Mouse (Mus musculus): ENCODE measurements at regions not wholly inside any gene's neighbourhood (a gene's known extent, or its start where the extent isn't known, plus 50 kb on each side); places are given as distances from the start of the nearest gene placed in this dataset.

DNA sequence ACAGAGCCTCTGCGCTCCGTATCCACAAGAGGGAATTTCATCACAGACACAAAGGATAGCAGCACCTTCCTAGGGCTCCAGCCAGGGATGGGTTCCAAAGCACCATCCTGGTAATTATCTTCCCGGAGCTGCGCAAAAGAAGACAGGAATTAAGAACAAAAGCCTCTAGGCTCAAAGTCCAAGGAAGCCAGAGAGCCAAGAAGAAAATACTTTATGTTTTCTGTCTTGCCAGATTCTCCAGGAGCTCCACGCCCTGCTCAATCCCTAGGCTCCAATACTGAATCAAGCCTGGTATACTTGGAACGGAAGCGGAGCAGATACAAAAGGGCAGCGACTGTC, 54.4 kb downstream of the Irf2bpl start:
- no peak for DNase-seq (ENCODE audit: extremely low spot score, low spot score)
- H3K27ac ChIP-seq: peak overlapping the region; percentile 73

DNA sequence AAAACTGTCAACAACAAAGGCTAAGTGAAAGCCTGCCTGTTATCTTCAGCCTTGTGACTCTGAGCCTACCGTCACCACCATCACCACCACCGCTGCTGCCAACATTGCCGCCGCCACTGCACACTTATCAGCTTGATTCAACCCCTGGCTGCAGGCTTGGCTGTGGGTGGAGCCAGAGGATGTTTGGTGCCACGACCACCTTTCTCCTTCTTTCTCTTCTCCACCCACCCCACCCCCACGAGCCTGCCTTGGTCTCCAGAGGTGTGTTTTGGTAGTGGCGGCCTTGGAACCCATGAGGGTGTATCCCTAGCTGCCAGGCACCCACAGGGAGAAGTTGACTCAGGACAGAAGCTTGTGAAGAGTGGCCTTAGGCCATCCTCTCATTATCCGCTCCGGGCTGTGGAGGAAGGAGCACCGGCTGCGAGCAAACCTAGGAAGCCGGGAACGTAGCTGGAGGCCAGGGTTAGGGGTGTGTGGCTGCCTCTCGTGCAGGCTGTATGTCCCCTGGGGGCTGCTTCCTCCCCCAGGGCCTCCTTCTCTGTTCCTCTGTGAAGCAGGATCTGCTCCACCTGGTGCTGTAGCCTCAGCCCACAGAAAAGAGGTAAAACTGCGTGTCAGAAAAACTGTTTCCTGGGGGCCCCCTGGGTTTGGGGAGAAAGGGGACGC, 54.9 kb downstream of the Irf2bpl start:
- H3K4me1 ChIP-seq: peaks cover 70% of the 10 kb centered on the region
- peak overlapping the region; percentile 73 for H3K27ac ChIP-seq

More for the DNA sequence above, 54.4 kb downstream of the Irf2bpl start:
- Histone ChIP-seq H3K9me3 (no peaks in the 10 kb centered on the region), H3K4me1 (peaks cover 65% of the 10 kb centered on the region), H3K27me3 (ENCODE audit: poor library complexity, severe bottlenecking) (peaks cover 50% of the 10 kb centered on the region), H3K4me3 (no peak overlapping the region), H3K36me3 (replicated peaks) (no peaks in the 10 kb centered on the region)
- WGBS: 52% methylated on average over 8 of the region's 8 CpGs

DNA sequence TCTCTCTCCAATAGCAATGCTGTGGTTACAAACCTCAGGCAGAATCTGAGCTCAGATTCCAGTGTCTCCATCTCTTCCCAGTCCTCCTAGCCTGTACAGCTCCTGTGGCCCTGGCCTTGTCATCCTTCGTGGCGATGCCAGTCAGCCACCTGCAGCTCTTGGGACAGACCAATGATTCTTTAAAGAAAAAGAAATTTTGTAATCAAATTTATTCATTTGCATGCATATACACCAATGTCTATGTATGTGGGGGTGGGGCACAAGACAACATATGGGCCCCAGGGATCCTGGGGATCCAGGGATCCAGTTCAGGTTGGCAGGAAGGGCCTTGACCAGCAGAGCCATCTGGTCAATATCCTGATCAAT, 57.4 kb downstream of the Irf2bpl start:
- WGBS: 90% methylated on average over 2 of the region's 2 CpGs
- no peak for DNase-seq (ENCODE audit: extremely low spot score, low spot score)
- H3K4me1 ChIP-seq: peaks cover 77% of the 10 kb centered on the region
- H3K36me3 ChIP-seq (replicated peaks): no peaks in the 10 kb centered on the region
- no peaks in the 10 kb centered on the region for H3K9me3 ChIP-seq
- H3K4me3 ChIP-seq: no peak overlapping the region
- H3K27me3 ChIP-seq (ENCODE audit: poor library complexity, severe bottlenecking): peaks cover 30% of the 10 kb centered on the region
- peak overlapping the region; percentile 70; the same call in 1 of the 2 replicates for H3K27ac ChIP-seq

More for the DNA sequence above, 54.9 kb downstream of the Irf2bpl start:
- Histone ChIP-seq H3K4me3 (no peak overlapping the region), H3K36me3 (replicated peaks) (no peaks in the 10 kb centered on the region), H3K27me3 (ENCODE audit: poor library complexity, severe bottlenecking) (peaks cover 50% of the 10 kb centered on the region), H3K9me3 (no peaks in the 10 kb centered on the region)
- no peak for DNase-seq (ENCODE audit: extremely low spot score, low spot score)
- 60% methylated on average over 16 of the region's 16 CpGs for WGBS

DNA sequence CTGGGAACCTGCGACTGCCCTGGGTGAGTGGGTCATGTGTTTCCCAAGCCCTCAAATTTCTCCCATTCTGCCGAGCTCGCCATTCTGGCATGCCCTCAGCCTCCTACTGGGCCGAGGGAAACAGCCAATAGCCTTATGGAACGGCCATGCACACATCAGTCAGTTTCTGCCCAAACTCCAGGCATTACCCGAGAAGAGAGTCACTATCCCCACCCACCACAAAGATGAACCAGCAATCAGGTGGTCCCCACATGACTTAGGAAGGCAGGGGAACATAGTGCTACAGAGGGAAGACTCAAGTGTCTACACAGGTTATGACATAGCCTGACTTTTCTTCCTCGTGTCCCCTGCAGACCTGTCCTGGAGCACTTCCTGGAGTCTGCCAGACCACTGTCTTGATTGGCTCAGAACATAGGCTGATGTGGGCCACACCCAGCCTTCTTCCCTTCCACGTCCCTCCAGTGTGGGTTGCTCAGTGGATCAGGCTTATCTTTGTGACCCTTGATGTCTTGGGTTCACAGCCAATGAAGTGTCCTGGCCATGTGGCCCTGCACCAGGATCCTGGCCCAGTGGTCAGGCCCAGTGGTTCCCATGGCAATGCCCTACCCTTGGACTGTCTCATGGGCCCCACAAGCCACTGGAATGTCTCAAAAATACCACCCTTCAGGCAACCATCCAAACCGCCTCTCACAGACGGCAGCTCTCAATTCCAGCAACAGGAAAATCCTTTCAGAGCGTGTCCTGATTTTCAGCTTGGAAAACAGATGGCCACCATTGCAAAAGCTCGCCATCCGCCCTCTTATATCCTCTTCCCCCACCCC, 58.0 kb downstream of the Irf2bpl start:
- H3K4me1 ChIP-seq: peaks cover 77% of the 10 kb centered on the region
- no peaks in the 10 kb centered on the region for H3K36me3 ChIP-seq (replicated peaks)
- peak overlapping the region; percentile 70 for H3K27ac ChIP-seq
- no peak for DNase-seq (ENCODE audit: extremely low spot score, low spot score)
- no peaks in the 10 kb centered on the region for H3K9me3 ChIP-seq
- no peak overlapping the region for H3K4me3 ChIP-seq
- peaks cover 24% of the 10 kb centered on the region for H3K27me3 ChIP-seq (ENCODE audit: poor library complexity, severe bottlenecking)
- 69% methylated on average over 13 of the region's 13 CpGs for WGBS

DNA sequence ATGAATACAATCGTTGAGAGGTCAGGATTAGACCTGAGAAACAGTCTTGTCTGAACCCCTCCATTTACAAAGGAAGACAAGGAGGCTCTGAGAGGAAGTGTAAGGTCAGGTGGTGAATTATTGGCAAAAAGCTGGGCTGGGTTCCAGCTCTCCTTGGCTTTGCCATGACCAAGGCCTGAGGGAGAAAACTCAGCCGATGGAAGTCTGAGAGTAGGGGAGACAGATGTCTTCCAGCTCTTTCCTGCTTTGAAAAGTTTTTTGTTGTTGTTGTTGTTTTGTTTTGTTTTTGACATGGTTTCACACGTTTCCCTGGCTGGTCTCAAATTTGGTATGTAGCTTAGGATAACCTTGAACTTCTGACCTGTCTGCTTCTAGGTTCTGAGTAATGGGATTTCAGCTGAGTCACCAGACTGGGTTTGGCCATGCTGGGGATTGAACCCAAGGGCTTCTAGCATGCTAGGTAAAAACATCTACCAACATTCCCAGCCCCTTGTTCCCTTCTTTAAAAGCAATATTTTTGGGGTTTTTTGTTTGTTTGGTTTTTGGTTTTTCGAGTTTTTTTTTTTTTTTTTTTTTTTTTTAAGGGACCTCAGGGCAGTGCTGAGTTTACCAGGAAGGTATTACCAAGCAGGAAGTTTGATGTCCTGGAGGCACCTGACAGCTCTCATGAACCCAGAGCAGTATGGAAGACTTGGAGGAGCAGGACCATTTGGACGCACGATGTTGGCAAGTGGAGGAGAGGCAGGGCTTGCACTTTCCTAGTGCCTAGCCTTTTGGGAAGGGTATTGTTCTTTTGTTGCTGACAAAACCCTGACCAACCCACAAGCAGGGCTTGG, 58.8 kb downstream of the Irf2bpl start:
- Histone ChIP-seq H3K9me3 (no peaks in the 10 kb centered on the region), H3K27me3 (ENCODE audit: poor library complexity, severe bottlenecking) (peaks cover 16% of the 10 kb centered on the region), H3K27ac (peak overlapping the region; percentile 95), H3K4me1 (peaks cover 78% of the 10 kb centered on the region), H3K4me3 (no peak overlapping the region), H3K36me3 (replicated peaks) (no peaks in the 10 kb centered on the region)
- DNase-seq (ENCODE audit: extremely low spot score, low spot score): no peak
- WGBS: 61% methylated on average over 6 of the region's 6 CpGs

DNA sequence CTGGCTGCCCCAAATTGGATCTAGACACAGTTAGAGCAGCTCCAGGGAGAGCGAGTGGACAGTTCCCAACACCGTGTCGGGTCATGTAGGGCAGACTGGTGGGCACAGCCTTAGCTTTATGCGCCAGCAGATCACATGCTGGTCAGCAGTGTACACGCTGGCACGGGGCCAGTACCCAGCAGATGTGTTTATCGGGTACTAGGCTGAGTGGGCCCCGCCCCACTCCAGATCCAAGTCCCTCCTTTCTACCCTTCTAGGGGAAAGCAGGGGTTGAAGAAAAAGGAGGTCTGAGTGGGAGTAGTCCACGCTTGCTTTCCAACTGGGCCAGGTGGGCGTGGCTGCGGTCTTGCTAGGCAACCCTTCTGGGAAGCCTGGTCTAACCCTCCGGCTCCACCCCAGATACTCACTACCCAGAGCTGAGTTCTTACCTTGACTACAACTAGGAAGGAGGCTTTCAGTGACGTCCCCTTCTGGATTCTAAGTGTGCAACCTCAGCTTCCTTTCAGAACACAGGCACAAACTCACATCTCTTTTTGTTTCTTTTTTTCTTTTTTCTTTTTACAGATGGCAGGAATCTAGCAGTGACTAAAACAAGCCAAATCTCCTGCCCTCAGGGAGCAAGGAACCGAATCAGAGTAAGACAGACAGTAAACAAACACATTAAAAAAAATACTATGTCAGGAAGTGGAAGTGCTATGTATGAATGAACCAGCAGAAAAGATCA, 59.6 kb downstream of the Irf2bpl start:
- H3K27ac ChIP-seq: peak overlapping the region; percentile 95
- peaks cover 70% of the 10 kb centered on the region for H3K4me1 ChIP-seq
- no peaks in the 10 kb centered on the region for H3K36me3 ChIP-seq (replicated peaks)
- H3K9me3 ChIP-seq: no peaks in the 10 kb centered on the region
- DNase-seq (ENCODE audit: extremely low spot score, low spot score): peak; percentile 65
- 12% methylated on average over 14 of the region's 14 CpGs for WGBS
- H3K27me3 ChIP-seq (ENCODE audit: poor library complexity, severe bottlenecking): peaks cover 8% of the 10 kb centered on the region
- H3K4me3 ChIP-seq: peak overlapping the region; percentile 44

DNA sequence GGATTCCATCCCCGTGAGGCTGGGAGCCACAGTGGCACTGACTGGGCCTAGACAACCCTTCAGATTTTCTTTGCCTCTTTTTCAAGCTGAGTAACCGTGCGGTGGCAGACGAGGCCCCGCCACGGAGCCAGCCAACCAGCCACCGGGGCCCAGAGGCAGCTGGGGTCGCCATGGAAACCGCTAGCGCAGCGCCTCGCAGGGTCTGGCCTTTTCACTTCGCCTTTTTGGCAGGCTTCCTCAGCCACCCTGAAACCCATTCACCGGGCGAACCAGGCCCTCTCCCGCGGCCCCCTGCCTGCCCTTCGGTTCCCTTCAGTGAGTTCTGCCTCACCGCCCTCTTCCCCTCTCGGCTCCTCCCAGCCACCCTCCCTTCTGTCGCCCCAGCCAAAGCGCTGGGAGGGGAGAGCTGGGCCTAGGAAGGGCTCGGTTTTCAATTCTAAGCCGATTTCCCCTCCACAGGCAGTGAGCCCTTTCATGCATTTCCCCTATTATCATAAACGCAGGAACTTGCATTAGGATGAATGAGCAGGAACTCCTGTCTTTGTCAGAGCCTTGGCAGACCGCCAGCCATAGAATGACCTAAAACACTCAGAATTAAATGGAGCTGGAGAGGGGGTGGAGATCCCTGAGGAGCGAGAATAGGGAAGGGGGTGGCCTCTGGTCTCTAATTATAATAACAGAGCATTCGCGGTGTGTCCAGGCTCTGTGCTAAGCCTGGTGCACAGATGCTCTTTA, 60.6 kb downstream of the Irf2bpl start:
- peak; percentile 96 for DNase-seq (ENCODE audit: extremely low spot score, low spot score)
- H3K4me3 ChIP-seq: peak overlapping the region; percentile 44
- peak overlapping the region; percentile 95 for H3K27ac ChIP-seq
- 0 out of 2 replicates have a peak, but pooled peaks cover 1% of the 10 kb centered on the region for H3K27me3 ChIP-seq (ENCODE audit: poor library complexity, severe bottlenecking)
- peaks cover 66% of the 10 kb centered on the region for H3K4me1 ChIP-seq
- H3K9me3 ChIP-seq: no peaks in the 10 kb centered on the region
- under 1% methylated on average over 29 of the region's 29 CpGs for WGBS
- H3K36me3 ChIP-seq (replicated peaks): no peaks in the 10 kb centered on the region

DNA sequence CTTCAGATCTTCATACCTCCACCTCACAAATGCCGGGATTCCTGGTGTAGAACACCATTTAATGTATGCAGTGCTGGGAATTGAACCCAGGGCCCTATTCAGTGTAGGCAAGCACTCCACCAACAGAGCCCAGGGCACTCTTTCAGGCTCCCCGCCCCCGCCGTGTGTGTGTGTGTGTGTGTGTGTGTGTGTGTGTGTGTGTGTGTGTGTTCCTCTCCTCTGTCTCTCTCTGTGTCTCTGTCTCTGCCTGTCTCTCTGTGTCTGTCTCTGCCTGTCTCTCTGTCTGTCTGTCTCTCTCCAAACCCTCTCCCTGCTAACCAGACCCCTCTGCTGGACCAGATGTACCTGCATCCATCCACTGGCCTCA, 61.1 kb downstream of the Irf2bpl start:
- Histone ChIP-seq H3K27ac (peak overlapping the region; percentile 95), H3K36me3 (replicated peaks) (no peaks in the 10 kb centered on the region), H3K4me1 (peaks cover 71% of the 10 kb centered on the region), H3K9me3 (no peaks in the 10 kb centered on the region), H3K27me3 (ENCODE audit: poor library complexity, severe bottlenecking) (peaks cover 7% of the 10 kb centered on the region; the same call in 1 of the 2 replicates), H3K4me3 (peak overlapping the region; percentile 44)
- no peak for DNase-seq (ENCODE audit: extremely low spot score, low spot score)
- 38% methylated on average over 4 of the region's 4 CpGs for WGBS

DNA sequence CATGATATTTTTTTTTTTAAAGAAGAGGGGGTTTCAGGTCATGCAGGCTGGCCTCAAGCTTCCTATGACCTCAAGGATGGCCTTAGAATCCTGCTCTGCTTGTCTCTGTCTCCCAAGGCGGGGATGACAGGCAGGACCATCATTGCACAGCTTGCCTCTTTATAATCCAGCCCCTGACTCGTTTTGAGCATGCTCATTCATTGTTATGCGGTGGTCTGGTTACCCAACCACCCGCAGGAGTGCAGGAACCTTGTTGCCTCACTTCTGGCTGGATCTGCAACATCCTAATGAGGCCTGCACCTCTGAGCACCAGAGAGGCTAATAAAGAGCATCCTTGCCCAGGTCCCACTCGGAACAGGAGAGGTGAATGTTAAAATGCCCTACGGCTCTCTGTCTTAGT, 63.4 kb downstream of the Irf2bpl start:
- Histone ChIP-seq H3K27ac (peak overlapping the region; percentile 71; the same call in 1 of the 2 replicates), H3K27me3 (ENCODE audit: poor library complexity, severe bottlenecking) (peaks cover 25% of the 10 kb centered on the region)

DNA sequence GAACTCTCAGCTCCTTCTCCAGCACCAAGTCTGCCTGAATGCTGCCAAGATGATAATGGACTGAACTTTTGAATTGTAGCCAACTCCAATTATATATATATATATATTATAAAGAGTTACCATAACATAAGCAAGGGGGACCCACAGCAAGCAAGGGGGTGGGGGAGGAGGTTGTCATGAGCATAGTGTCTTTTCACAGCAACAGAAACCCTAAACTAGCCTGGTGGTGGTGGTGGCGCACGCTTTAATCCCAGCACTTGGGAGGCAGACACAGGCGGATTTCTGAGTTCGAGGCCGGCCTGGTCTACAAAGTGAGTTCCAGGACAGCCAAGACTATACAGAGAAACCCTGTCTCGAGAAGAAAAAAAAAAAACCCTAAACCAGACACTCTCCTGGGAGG, 65.0 kb downstream of the Irf2bpl start:
- Histone ChIP-seq H3K9me3 (no peaks in the 10 kb centered on the region), H3K36me3 (replicated peaks) (no peaks in the 10 kb centered on the region), H3K4me3 (no peak overlapping the region), H3K27ac (0 out of 2 replicates have a peak overlapping the region, but pooled peaks have one; percentile 58), H3K27me3 (ENCODE audit: poor library complexity, severe bottlenecking) (peaks cover 37% of the 10 kb centered on the region), H3K4me1 (peaks cover 81% of the 10 kb centered on the region)
- no peak for DNase-seq (ENCODE audit: extremely low spot score, low spot score)
- 97% methylated on average over 6 of the region's 6 CpGs for WGBS

More for the DNA sequence above, 63.4 kb downstream of the Irf2bpl start:
- Histone ChIP-seq H3K36me3 (replicated peaks) (no peaks in the 10 kb centered on the region), H3K9me3 (no peaks in the 10 kb centered on the region), H3K4me1 (peaks cover 81% of the 10 kb centered on the region), H3K4me3 (no peak overlapping the region)
- 63% methylated on average over 6 of the region's 6 CpGs for WGBS
- no peak for DNase-seq (ENCODE audit: extremely low spot score, low spot score)

DNA sequence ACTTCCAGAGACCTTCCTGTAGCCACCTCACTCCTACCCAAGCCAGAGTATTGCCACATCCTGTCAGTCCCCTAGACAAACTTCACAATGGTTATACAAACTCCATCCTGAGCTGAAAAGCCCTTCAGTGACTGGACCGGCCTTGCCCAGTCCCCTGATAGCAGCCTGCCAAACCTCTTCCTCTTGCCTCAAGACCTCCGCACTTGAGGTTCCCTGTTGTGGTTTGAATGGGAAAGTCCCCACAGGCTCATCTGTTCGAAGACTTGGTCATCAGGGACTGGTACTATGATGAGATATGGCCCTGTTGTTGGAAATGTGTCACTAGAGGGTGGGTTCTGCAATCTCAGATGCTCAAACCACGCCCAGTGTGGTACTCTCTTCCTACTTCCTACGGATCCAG, 65.4 kb downstream of the Irf2bpl start:
- no peak overlapping the region for H3K4me3 ChIP-seq
- H3K27ac ChIP-seq: peak overlapping the region; percentile 58; the same call in 1 of the 2 replicates
- WGBS: 83% methylated on average over 5 of the region's 5 CpGs
- peaks cover 38% of the 10 kb centered on the region for H3K27me3 ChIP-seq (ENCODE audit: poor library complexity, severe bottlenecking)
- no peaks in the 10 kb centered on the region for H3K36me3 ChIP-seq (replicated peaks)
- DNase-seq (ENCODE audit: extremely low spot score, low spot score): no peak
- no peaks in the 10 kb centered on the region for H3K9me3 ChIP-seq
- peaks cover 79% of the 10 kb centered on the region for H3K4me1 ChIP-seq
